Mouse (Mus musculus): ENCODE data around the gene Smim5. TPM values are rescaled to one million over a fixed set of nuclear protein-coding genes. Genes with fewer than 3 reads are reported as not detected.
A peak's percentile ranks its signal among the peaks of the same experiment; 100 is the strongest.

The Smim5 gene
- polyA plus RNA-seq, 1 experiment = 2.2 TPM

- Histone ChIP-seq H3K27me3 (ENCODE audit: control insufficient read depth, insufficient read depth, low read length) (no peaks in the 10 kb centered on the region), H3K36me3 (ENCODE audit: control insufficient read depth, insufficient read depth, low read length) (peaks cover 2% of the 10 kb centered on the region; the same call in 1 of the 2 replicates), H3K4me3 (ENCODE audit: low read depth, low read length) (no peak overlapping the region), H3K4me1 (ENCODE audit: control insufficient read depth, insufficient read depth, insufficient read length, low read length) (peaks cover 34% of the 10 kb centered on the region), H3K27ac (ENCODE audit: insufficient read depth, low read depth, low read length) (no peak overlapping the region)
- TF ChIP-seq POLR2A (IDR thresholded peaks at IDR 0.05; ENCODE audit: low read depth, low read length) (no peak), CTCF (IDR thresholded peaks at IDR 0.05; ENCODE audit: extremely low read depth, insufficient read length, insufficient replicate concordance, low read depth, low read length) (no peak)
- whole genome bisulfite sequencing = 56% methylated on average over 5 of the region's 5 CpGs
Measured at GRCm38 (mm10) chr11:115906521-115906920, 6.8 kb downstream of the Smim5 start.

- no peaks in the 10 kb centered on the region for H3K27me3 ChIP-seq (ENCODE audit: control insufficient read depth, insufficient read depth, low read length)
- H3K4me3 ChIP-seq (ENCODE audit: low read depth, low read length) = peak overlapping the region; percentile 32
- peak overlapping the region; percentile 100 for H3K27ac ChIP-seq (ENCODE audit: insufficient read depth, low read depth, low read length)
- peaks cover 26% of the 10 kb centered on the region for H3K36me3 ChIP-seq (ENCODE audit: control insufficient read depth, insufficient read depth, low read length)
- TF ChIP-seq POLR2A (IDR thresholded peaks at IDR 0.05; ENCODE audit: low read depth, low read length) = no peak
- TF ChIP-seq CTCF (IDR thresholded peaks at IDR 0.05; ENCODE audit: extremely low read depth, insufficient read length, insufficient replicate concordance, low read depth, low read length) = no peak
- WGBS = 21% methylated on average over 5 of the region's 5 CpGs
- H3K4me1 ChIP-seq (ENCODE audit: control insufficient read depth, insufficient read depth, insufficient read length, low read length) = peaks cover 25% of the 10 kb centered on the region; the same call in 1 of the 2 replicates
Measured at GRCm38 (mm10) chr11:115911134-115911561, 11.4 kb downstream of the Smim5 start.

GRCm38 (mm10) chr11:115911632-115912376 lies 12.0 kb downstream of the Smim5 start, which contains the start of gene Smim6:
Gene Smim6 (plus strand): TSS chr11:115912017.
- Histone ChIP-seq H3K36me3 (ENCODE audit: control insufficient read depth, insufficient read depth, low read length) (peaks cover 27% of the 10 kb centered on the region), H3K4me3 (ENCODE audit: low read depth, low read length) (peak within 1 kb of the TSS; percentile 47), H3K27me3 (ENCODE audit: control insufficient read depth, insufficient read depth, low read length) (no peaks in the 10 kb centered on the region), H3K4me1 (ENCODE audit: control insufficient read depth, insufficient read depth, insufficient read length, low read length) (peaks cover 24% of the 10 kb centered on the region; the same call in 1 of the 2 replicates), H3K27ac (ENCODE audit: insufficient read depth, low read depth, low read length) (peak within 1 kb of the TSS; percentile 100)
- 18% methylated on average over 11 of the region's 11 CpGs for WGBS
- TF ChIP-seq POLR2A (IDR thresholded peaks at IDR 0.05; ENCODE audit: low read depth, low read length) (0 out of 2 replicates have a peak, but pooled peaks have one; percentile 24), CTCF (IDR thresholded peaks at IDR 0.05; ENCODE audit: extremely low read depth, insufficient read length, insufficient replicate concordance, low read depth, low read length) (no peak)

GRCm38 (mm10) chr11:115916579-115916978 lies 16.8 kb downstream of the Smim5 start:
- TF ChIP-seq POLR2A (IDR thresholded peaks at IDR 0.05; ENCODE audit: low read depth, low read length) = no peak
- no peak for TF ChIP-seq CTCF (IDR thresholded peaks at IDR 0.05; ENCODE audit: extremely low read depth, insufficient read length, insufficient replicate concordance, low read depth, low read length)
- Histone ChIP-seq H3K27ac (ENCODE audit: insufficient read depth, low read depth, low read length) (no peak overlapping the region), H3K27me3 (ENCODE audit: control insufficient read depth, insufficient read depth, low read length) (no peaks in the 10 kb centered on the region), H3K4me3 (ENCODE audit: low read depth, low read length) (no peak overlapping the region), H3K36me3 (ENCODE audit: control insufficient read depth, insufficient read depth, low read length) (peaks cover 34% of the 10 kb centered on the region), H3K4me1 (ENCODE audit: control insufficient read depth, insufficient read depth, insufficient read length, low read length) (peaks cover 16% of the 10 kb centered on the region; the same call in 1 of the 2 replicates)
- WGBS = 93% methylated on average over 4 of the region's 4 CpGs

DNA sequence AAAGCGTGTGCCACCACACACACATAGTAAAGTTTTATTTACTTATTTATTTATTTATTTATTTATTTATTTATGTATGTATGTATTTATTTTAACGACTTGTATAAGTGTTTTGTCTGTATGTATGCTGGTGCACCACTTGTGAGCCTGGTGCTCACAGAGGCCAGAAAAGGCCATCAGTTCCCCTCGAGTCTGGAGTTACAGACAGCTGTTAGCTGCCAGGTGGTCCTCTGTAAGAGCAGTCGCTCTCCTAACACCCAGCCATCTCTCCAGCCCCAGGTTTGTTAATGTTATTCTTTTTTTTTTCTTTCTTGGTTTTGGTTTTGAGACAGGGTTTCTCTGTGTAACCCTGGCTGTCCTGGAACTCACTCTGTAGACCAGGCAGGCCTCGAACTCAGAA lies 18.9 kb downstream of the Smim5 start:
- no peaks in the 10 kb centered on the region for H3K27me3 ChIP-seq (ENCODE audit: control insufficient read depth, insufficient read depth, low read length)
- H3K4me3 ChIP-seq (ENCODE audit: low read depth, low read length) = no peak overlapping the region
- no peak overlapping the region for H3K27ac ChIP-seq (ENCODE audit: insufficient read depth, low read depth, low read length)
- TF ChIP-seq CTCF (IDR thresholded peaks at IDR 0.05; ENCODE audit: extremely low read depth, insufficient read length, insufficient replicate concordance, low read depth, low read length) = no peak
- TF ChIP-seq POLR2A (IDR thresholded peaks at IDR 0.05; ENCODE audit: low read depth, low read length) = no peak
- peaks cover 3% of the 10 kb centered on the region; the same call in 1 of the 2 replicates for H3K4me1 ChIP-seq (ENCODE audit: control insufficient read depth, insufficient read depth, insufficient read length, low read length)
- WGBS = 85% methylated on average over 5 of the region's 5 CpGs
- peaks cover 42% of the 10 kb centered on the region for H3K36me3 ChIP-seq (ENCODE audit: control insufficient read depth, insufficient read depth, low read length)

GRCm38 (mm10) chr11:115919073-115919472 lies 19.3 kb downstream of the Smim5 start:
- 86% methylated on average over 5 of the region's 5 CpGs for WGBS

GRCm38 (mm10) chr11:115920110-115920818 lies 20.5 kb downstream of the Smim5 start:
- Histone ChIP-seq H3K36me3 (ENCODE audit: control insufficient read depth, insufficient read depth, low read length) (peaks cover 38% of the 10 kb centered on the region), H3K27ac (ENCODE audit: insufficient read depth, low read depth, low read length) (no peak overlapping the region), H3K4me3 (ENCODE audit: low read depth, low read length) (no peak overlapping the region), H3K27me3 (ENCODE audit: control insufficient read depth, insufficient read depth, low read length) (no peaks in the 10 kb centered on the region), H3K4me1 (ENCODE audit: control insufficient read depth, insufficient read depth, insufficient read length, low read length) (peaks cover under 1% of the 10 kb centered on the region; the same call in 1 of the 2 replicates)
- WGBS = 27% methylated on average over 6 of the region's 6 CpGs
- peak; percentile 17; the same call in 1 of the 2 replicates for TF ChIP-seq CTCF (IDR thresholded peaks at IDR 0.05; ENCODE audit: extremely low read depth, insufficient read length, insufficient replicate concordance, low read depth, low read length)
- no peak for TF ChIP-seq POLR2A (IDR thresholded peaks at IDR 0.05; ENCODE audit: low read depth, low read length)

More at GRCm38 (mm10) chr11:115919073-115919472, 19.3 kb downstream of the Smim5 start:
- Histone ChIP-seq H3K27ac (ENCODE audit: insufficient read depth, low read depth, low read length) (no peak overlapping the region), H3K4me3 (ENCODE audit: low read depth, low read length) (no peak overlapping the region), H3K4me1 (ENCODE audit: control insufficient read depth, insufficient read depth, insufficient read length, low read length) (no peaks in the 10 kb centered on the region), H3K36me3 (ENCODE audit: control insufficient read depth, insufficient read depth, low read length) (peaks cover 41% of the 10 kb centered on the region), H3K27me3 (ENCODE audit: control insufficient read depth, insufficient read depth, low read length) (no peaks in the 10 kb centered on the region)
- TF ChIP-seq CTCF (IDR thresholded peaks at IDR 0.05; ENCODE audit: extremely low read depth, insufficient read length, insufficient replicate concordance, low read depth, low read length) (no peak), POLR2A (IDR thresholded peaks at IDR 0.05; ENCODE audit: low read depth, low read length) (no peak)
